Mouse (Mus musculus): ENCODE measurements around the gene Tmem54. TPM values are rescaled to one million over a fixed set of nuclear protein-coding genes. Genes with fewer than 3 reads are reported as not detected.

Tmem54 gene
- not detected for total RNA-seq (2021)

GRCm38 (mm10) chr4:129105356-129105755, at the start of gene Tmem54:
Tmem54 (plus strand) TSS chr4:129105548.
- no peak for DNase-seq

GRCm38 (mm10) chr4:129055562-129055961, 49.8 kb upstream of the Tmem54 start:
- no peak for DNase-seq

GRCm38 (mm10) chr4:129057533-129058206, 47.7 kb upstream of the Tmem54 start:
- peak; percentile 98 for DNase-seq

GRCm38 (mm10) chr4:129058207-129059092, 46.9 kb upstream of the Tmem54 start, which contains the start of gene Rnf19b:
Rnf19b (plus strand) TSS chr4:129058271.
- DNase-seq: peak; percentile 46

- DNase-seq: peak; percentile 47
Measured at GRCm38 (mm10) chr4:129059125-129059551, 46.2 kb upstream of the Tmem54 start.

GRCm38 (mm10) chr4:129059922-129060321, 45.4 kb upstream of the Tmem54 start:
- no peak for DNase-seq

- no peak for DNase-seq
Measured at GRCm38 (mm10) chr4:129061486-129061885, 43.9 kb upstream of the Tmem54 start.

GRCm38 (mm10) chr4:129062281-129063075, 42.9 kb upstream of the Tmem54 start:
- no peak for DNase-seq

- no peak for DNase-seq
Measured at GRCm38 (mm10) chr4:129065688-129066236, 39.6 kb upstream of the Tmem54 start.

GRCm38 (mm10) chr4:129067638-129068415, 37.5 kb upstream of the Tmem54 start:
- DNase-seq: no peak

GRCm38 (mm10) chr4:129068848-129069247, 36.5 kb upstream of the Tmem54 start:
- no peak for DNase-seq

- DNase-seq: no peak
Measured at GRCm38 (mm10) chr4:129079126-129079525, 26.2 kb upstream of the Tmem54 start.

GRCm38 (mm10) chr4:129081041-129081440, 24.3 kb upstream of the Tmem54 start:
- no peak for DNase-seq

- no peak for DNase-seq
Measured at GRCm38 (mm10) chr4:129081512-129081911, 23.8 kb upstream of the Tmem54 start.

- DNase-seq: no peak
Measured at GRCm38 (mm10) chr4:129081939-129082338, 23.4 kb upstream of the Tmem54 start.

- DNase-seq: peak; percentile 78
Measured at GRCm38 (mm10) chr4:129082379-129083115, 22.8 kb upstream of the Tmem54 start.

- no peak for DNase-seq
Measured at GRCm38 (mm10) chr4:129084896-129085295, 20.5 kb upstream of the Tmem54 start.

GRCm38 (mm10) chr4:129086078-129086477, 19.3 kb upstream of the Tmem54 start:
- DNase-seq: peak; percentile 82

GRCm38 (mm10) chr4:129087850-129088249, 17.5 kb upstream of the Tmem54 start:
- DNase-seq: no peak

- DNase-seq: no peak
Measured at GRCm38 (mm10) chr4:129095276-129095675, 10.1 kb upstream of the Tmem54 start.

GRCm38 (mm10) chr4:129097006-129097405, 8.3 kb upstream of the Tmem54 start:
- DNase-seq: no peak
